Mouse (Mus musculus) forebrain, embryonic 15.5 days (tissue): ENCODE measurements around the gene Gm11146. TPM values are rescaled to one million over a fixed set of nuclear protein-coding genes. Genes with fewer than 3 reads are reported as not detected.
A peak's percentile ranks its signal among the peaks of the same experiment; 100 is the strongest.

Experiments
- ATAC-seq: fragments of 200-750 bp; cut with Nextera tagmentation; replicated peaks from 2 replicates; pipeline ENCODE4 v1.8.0; 2017; ENCODE audit warnings: mild to moderate bottlenecking, moderate TSS enrichment, moderate library complexity
- H3K27ac ChIP-seq: fragments of 300-500 bp; sonication (generic); replicated peaks from 2 replicates; pipeline ENCODE4 v1.5.1; 2015; ENCODE audit warnings: mild to moderate bottlenecking, inconsistent platforms
- H3K27me3 ChIP-seq: fragments of 300-500 bp; sonication (generic); 2 replicates; pipeline ENCODE4 v1.6.1; 2015; ENCODE audit warnings: inconsistent platforms
- H3K36me3 ChIP-seq: fragments of 300-500 bp; sonication (generic); 2 replicates; pipeline ENCODE4 v1.6.1; 2015; ENCODE audit warnings: mild to moderate bottlenecking, inconsistent platforms
- H3K4me1 ChIP-seq: fragments of 300-500 bp; sonication (generic); 2 replicates; pipeline ENCODE4 v1.6.1; 2015; ENCODE audit warnings: inconsistent platforms
- H3K4me2 ChIP-seq: fragments of 300-500 bp; sonication (generic); replicated peaks from 2 replicates; pipeline ENCODE4 v1.6.1; 2015; ENCODE audit warnings: mild to moderate bottlenecking, inconsistent platforms
- H3K4me3 ChIP-seq: fragments of 300-500 bp; sonication (generic); 2 replicates; pipeline ENCODE4 v1.5.1; 2015; ENCODE audit warnings: mild to moderate bottlenecking, inconsistent platforms
- H3K9ac ChIP-seq: fragments of 300-500 bp; sonication (generic); replicated peaks from 2 replicates; pipeline ENCODE4 v1.6.1; 2015; ENCODE audit warnings: mild to moderate bottlenecking, inconsistent platforms
- H3K9me3 ChIP-seq: fragments of 300-500 bp; sonication (generic); 2 replicates; pipeline ENCODE4 v1.6.1; 2016; ENCODE audit warnings: inconsistent platforms
- WGBS: fragments of 180-500 bp; shearing (Covaris S2); methylation state at CpG from one replicate; pipeline ENCODE4 v1.1.7; 2015; ENCODE audit warnings: mixed read lengths; 5-methylcytosine and 5-hydroxymethylcytosine counted together
- polyA plus RNA-seq: library from polyadenylated mRNA; unstranded; fragments of >200 nt; fragmentation: Nextera tagmentation; extraction: Ambion mirVana; gene quantifications from 2 replicates; pipeline ENCODE4 v1.2.1, GENCODE M21; 2015

Gene Gm11146
- polyA plus RNA-seq, 1 experiment from 2014 or later = not detected

DNA sequence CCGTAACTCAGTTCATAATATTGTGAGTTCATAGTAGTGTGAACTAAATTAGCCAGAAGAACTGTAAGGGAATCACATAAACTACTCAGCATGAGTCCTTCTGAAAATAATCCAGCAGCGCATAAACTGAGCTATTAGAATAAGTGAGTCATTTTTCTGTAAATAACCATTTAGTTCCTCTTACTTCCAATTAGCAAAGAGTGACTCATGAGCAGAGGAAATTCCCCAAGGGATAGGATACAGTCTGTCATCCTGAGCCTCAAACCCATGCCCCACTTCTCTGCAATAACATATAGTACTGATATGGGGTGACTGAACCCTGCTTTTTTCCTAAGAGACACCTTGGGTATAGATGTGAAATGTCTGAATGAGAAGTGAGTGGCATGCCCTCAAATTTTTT is 687 bp upstream of the Gm11146 start:
- H3K9me3 ChIP-seq = no peaks in the 10 kb centered on the region

DNA sequence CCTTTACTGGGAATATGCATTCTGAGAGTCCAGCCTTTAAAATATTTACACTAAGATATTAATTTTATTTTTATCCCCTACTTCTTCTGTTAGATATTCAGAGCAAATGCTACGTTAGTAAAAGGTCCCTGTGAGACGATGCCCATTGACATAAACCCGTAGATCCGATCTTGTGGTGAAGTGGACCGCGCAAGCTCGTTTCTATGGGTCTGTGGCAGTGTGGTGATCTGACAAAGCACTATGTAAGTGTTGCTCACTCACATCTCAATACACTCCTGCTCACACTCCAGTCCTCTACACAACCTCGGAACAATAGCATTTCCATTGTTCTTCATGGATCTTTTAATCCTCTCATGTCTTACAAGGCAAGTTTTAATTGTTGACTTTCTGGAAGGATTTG is 3.1 kb downstream of the Gm11146 start:
- ATAC-seq = no peak
- Histone ChIP-seq H3K4me3 (peak overlapping the region; percentile 25), H3K9ac (no peak overlapping the region)

More for the DNA sequence above, 687 bp upstream of the Gm11146 start:
- no peak overlapping the region for H3K9ac ChIP-seq
- no peak for ATAC-seq
- H3K27me3 ChIP-seq = no peaks in the 10 kb centered on the region
- no peak overlapping the region for H3K27ac ChIP-seq
- 52% methylated on average over 2 of the region's 2 CpGs for WGBS
- no peak overlapping the region for H3K4me3 ChIP-seq
- peaks cover 19% of the 10 kb centered on the region for H3K4me1 ChIP-seq
- peaks cover 9% of the 10 kb centered on the region; the same call in 1 of the 2 replicates for H3K36me3 ChIP-seq
- H3K4me2 ChIP-seq = no peak overlapping the region

GRCm38 (mm10) chr16:77596556-77596955 is 5.3 kb downstream of the Gm11146 start:
- Histone ChIP-seq H3K9me3 (no peaks in the 10 kb centered on the region), H3K27me3 (no peaks in the 10 kb centered on the region), H3K4me3 (peak overlapping the region; percentile 47), H3K4me1 (peaks cover 27% of the 10 kb centered on the region), H3K27ac (peak overlapping the region; percentile 92), H3K4me2 (peak overlapping the region; percentile 49), H3K9ac (peak overlapping the region; percentile 68), H3K36me3 (peaks cover 4% of the 10 kb centered on the region; the same call in 1 of the 2 replicates)
- 0 out of 2 replicates have a peak, but pooled peaks have one; percentile 7 for ATAC-seq
- 21% methylated on average over 5 of the region's 5 CpGs for WGBS

More for the DNA sequence above, 3.1 kb downstream of the Gm11146 start:
- Histone ChIP-seq H3K4me1 (peaks cover 23% of the 10 kb centered on the region), H3K4me2 (peak overlapping the region; percentile 36), H3K27me3 (no peaks in the 10 kb centered on the region), H3K36me3 (peaks cover 4% of the 10 kb centered on the region; the same call in 1 of the 2 replicates), H3K9me3 (no peaks in the 10 kb centered on the region), H3K27ac (peak overlapping the region; percentile 59; the same call in 1 of the 2 replicates)
- WGBS = 68% methylated on average over 8 of the region's 8 CpGs

GRCm38 (mm10) chr16:77595661-77596060 is 6.2 kb downstream of the Gm11146 start:
- Histone ChIP-seq H3K36me3 (peaks cover 4% of the 10 kb centered on the region; the same call in 1 of the 2 replicates), H3K9me3 (no peaks in the 10 kb centered on the region), H3K4me1 (peaks cover 27% of the 10 kb centered on the region), H3K9ac (peak overlapping the region; percentile 53), H3K27ac (peak overlapping the region; percentile 97), H3K4me3 (peak overlapping the region; percentile 43), H3K27me3 (no peaks in the 10 kb centered on the region), H3K4me2 (peak overlapping the region; percentile 50)
- no peak for ATAC-seq
- 42% methylated on average over 7 of the region's 7 CpGs for WGBS

- no peaks in the 10 kb centered on the region for H3K27me3 ChIP-seq
- peak overlapping the region; percentile 43 for H3K4me3 ChIP-seq
- peak overlapping the region; percentile 97 for H3K27ac ChIP-seq
- no peaks in the 10 kb centered on the region for H3K9me3 ChIP-seq
- H3K4me2 ChIP-seq = peak overlapping the region; percentile 50
- H3K36me3 ChIP-seq = peaks cover 4% of the 10 kb centered on the region; the same call in 1 of the 2 replicates
- peak; percentile 74 for ATAC-seq
- peaks cover 27% of the 10 kb centered on the region for H3K4me1 ChIP-seq
- 16% methylated on average over 13 of the region's 13 CpGs for WGBS
- peak overlapping the region; percentile 53 for H3K9ac ChIP-seq
Measured at GRCm38 (mm10) chr16:77594553-77594952, 7.3 kb downstream of the Gm11146 start.

DNA sequence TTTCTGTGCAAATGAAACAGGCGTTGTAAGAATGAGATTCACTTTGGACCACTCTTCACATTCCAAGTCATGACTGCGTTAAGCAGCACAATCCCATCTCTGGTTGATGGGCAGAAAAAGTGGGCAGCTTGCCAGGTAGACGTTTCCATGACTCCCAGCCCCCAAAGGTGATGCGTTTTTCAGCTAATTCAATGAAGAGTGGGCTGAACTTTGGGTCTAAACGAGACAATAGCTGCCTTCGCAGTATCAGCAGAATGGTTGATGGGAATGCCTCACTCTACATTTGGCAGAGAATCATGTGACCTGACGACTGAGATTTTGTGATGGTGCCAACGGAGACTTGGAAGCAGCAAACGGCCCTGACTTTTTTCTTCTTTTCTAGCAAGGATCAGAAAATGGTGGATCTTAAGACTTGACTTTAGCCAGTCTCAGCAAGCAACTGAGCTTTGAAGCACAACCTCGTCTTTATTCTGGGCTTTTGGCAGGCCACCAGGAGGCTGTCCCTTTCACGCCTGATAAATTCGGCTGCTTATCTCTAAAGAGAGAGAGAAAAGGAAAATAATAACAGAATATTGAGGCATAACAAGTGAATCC is 8.0 kb downstream of the Gm11146 start:
- H3K27me3 ChIP-seq = no peaks in the 10 kb centered on the region
- peak; percentile 88 for ATAC-seq
- peak overlapping the region; percentile 97 for H3K27ac ChIP-seq
- H3K9me3 ChIP-seq = no peaks in the 10 kb centered on the region
- 3% methylated on average over 12 of the region's 12 CpGs for WGBS
- peak overlapping the region; percentile 58 for H3K9ac ChIP-seq
- H3K4me3 ChIP-seq = peak overlapping the region; percentile 43
- H3K36me3 ChIP-seq = peaks cover under 1% of the 10 kb centered on the region; the same call in 1 of the 2 replicates
- H3K4me1 ChIP-seq = peaks cover 26% of the 10 kb centered on the region
- H3K4me2 ChIP-seq = peak overlapping the region; percentile 50

GRCm38 (mm10) chr16:77592986-77593385 is 8.9 kb downstream of the Gm11146 start:
- Histone ChIP-seq H3K4me3 (peak overlapping the region; percentile 43; the same call in 1 of the 2 replicates), H3K27me3 (no peaks in the 10 kb centered on the region), H3K9ac (0 out of 2 replicates have a peak overlapping the region, but pooled peaks have one; percentile 8), H3K36me3 (no peaks in the 10 kb centered on the region), H3K27ac (peak overlapping the region; percentile 97), H3K9me3 (no peaks in the 10 kb centered on the region), H3K4me2 (peak overlapping the region; percentile 50), H3K4me1 (peaks cover 24% of the 10 kb centered on the region)
- whole genome bisulfite sequencing = 16% methylated on average over 3 of the region's 3 CpGs
- ATAC-seq = peak; percentile 31; the same call in 1 of the 2 replicates

DNA sequence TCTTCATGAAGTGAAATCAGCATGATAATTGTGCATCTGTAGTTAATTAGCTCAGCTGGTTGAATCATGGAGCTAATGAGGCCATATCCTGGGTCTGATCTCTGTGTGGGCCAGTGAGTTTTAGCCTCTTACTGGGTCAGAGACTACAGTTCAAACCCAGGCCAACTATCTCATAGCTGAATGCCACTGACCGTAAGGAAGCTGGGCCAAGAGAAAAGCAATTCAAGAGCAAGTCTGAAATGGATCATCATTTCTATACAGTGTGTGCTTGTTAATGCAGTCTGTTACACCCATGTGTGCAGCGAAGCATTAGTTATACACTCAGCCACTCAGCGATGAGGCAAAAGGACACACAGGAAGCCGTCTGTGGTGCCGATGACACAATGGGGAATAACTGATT is 28.9 kb downstream of the Gm11146 start:
- 26% methylated on average over 5 of the region's 5 CpGs for WGBS
- H3K27ac ChIP-seq = peak overlapping the region; percentile 67

GRCm38 (mm10) chr16:77569457-77569856 is 32.4 kb downstream of the Gm11146 start:
- Histone ChIP-seq H3K9ac (no peak overlapping the region), H3K4me3 (no peak overlapping the region), H3K36me3 (no peaks in the 10 kb centered on the region), H3K27ac (0 out of 2 replicates have a peak overlapping the region, but pooled peaks have one; percentile 21), H3K4me2 (no peak overlapping the region), H3K9me3 (no peaks in the 10 kb centered on the region), H3K27me3 (no peaks in the 10 kb centered on the region), H3K4me1 (peaks cover 17% of the 10 kb centered on the region)
- ATAC-seq = no peak
- WGBS = 83% methylated on average over 8 of the region's 8 CpGs

More for the DNA sequence above, 28.9 kb downstream of the Gm11146 start:
- no peaks in the 10 kb centered on the region for H3K27me3 ChIP-seq
- H3K4me1 ChIP-seq = peaks cover 17% of the 10 kb centered on the region
- H3K4me2 ChIP-seq = no peak overlapping the region
- no peaks in the 10 kb centered on the region for H3K36me3 ChIP-seq
- ATAC-seq = peak; percentile 75
- H3K9me3 ChIP-seq = no peaks in the 10 kb centered on the region
- H3K4me3 ChIP-seq = no peak overlapping the region
- H3K9ac ChIP-seq = no peak overlapping the region

DNA sequence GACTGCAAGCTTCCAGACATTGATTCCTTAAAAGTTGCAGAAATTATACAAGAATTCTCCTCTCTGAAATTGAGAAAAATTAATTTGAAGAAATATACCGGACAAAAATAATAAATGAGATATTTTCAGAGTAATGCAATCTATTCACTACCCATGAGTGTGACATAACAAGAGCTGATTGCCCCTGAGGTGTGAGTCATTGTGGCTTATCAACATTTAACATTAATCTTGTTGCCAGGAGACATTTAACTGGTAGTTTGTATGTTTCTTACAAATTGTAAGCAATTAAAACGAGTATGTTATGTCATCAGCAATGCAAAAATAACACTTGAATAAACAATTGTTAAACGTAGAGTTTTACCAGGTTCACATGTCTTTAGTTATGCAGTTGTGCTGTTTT is 33.5 kb downstream of the Gm11146 start:
- no peaks in the 10 kb centered on the region for H3K9me3 ChIP-seq
- WGBS = 72% methylated on average over 3 of the region's 3 CpGs
- H3K4me2 ChIP-seq = no peak overlapping the region

DNA sequence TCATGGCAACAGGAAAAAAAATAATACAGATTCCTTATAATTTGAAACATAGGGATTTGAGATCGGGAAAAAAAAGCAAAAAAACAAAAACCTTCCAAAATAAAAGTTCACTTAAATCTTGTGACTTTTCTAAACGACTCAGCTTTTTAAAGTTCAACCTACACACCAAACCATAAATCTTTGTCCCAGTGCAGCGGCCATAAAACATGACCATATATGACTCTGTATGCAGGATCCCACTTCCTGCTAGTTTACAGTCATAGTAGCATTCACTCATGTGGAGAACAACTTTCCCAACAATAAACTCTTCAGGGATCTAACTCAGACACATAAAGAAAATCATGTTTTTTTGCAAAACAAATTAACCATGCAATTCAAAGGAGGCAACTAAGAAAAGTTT is 39.0 kb downstream of the Gm11146 start:
- ATAC-seq = no peak
- no peaks in the 10 kb centered on the region for H3K4me1 ChIP-seq
- H3K27me3 ChIP-seq = no peaks in the 10 kb centered on the region
- H3K36me3 ChIP-seq = no peaks in the 10 kb centered on the region
- no peak overlapping the region for H3K9ac ChIP-seq
- 93% methylated on average over 3 of the region's 3 CpGs for WGBS
- H3K4me3 ChIP-seq = no peak overlapping the region
- no peaks in the 10 kb centered on the region for H3K9me3 ChIP-seq
- no peak overlapping the region for H3K27ac ChIP-seq
- no peak overlapping the region for H3K4me2 ChIP-seq

More for the DNA sequence above, 33.5 kb downstream of the Gm11146 start:
- Histone ChIP-seq H3K36me3 (no peaks in the 10 kb centered on the region), H3K4me1 (peaks cover 17% of the 10 kb centered on the region), H3K9ac (no peak overlapping the region), H3K27me3 (no peaks in the 10 kb centered on the region), H3K27ac (no peak overlapping the region), H3K4me3 (no peak overlapping the region)
- ATAC-seq = no peak

- no peaks in the 10 kb centered on the region for H3K9me3 ChIP-seq
- 0 out of 2 replicates have a peak overlapping the region, but pooled peaks have one; percentile 8 for H3K27ac ChIP-seq
- H3K9ac ChIP-seq = no peak overlapping the region
- H3K36me3 ChIP-seq = peaks cover 7% of the 10 kb centered on the region
- peaks cover 3% of the 10 kb centered on the region; the same call in 1 of the 2 replicates for H3K4me1 ChIP-seq
- no peak overlapping the region for H3K4me3 ChIP-seq
- no peaks in the 10 kb centered on the region for H3K27me3 ChIP-seq
- no peak for ATAC-seq
- WGBS = 79% methylated on average over 10 of the region's 10 CpGs
- H3K4me2 ChIP-seq = no peak overlapping the region
Measured at GRCm38 (mm10) chr16:77556446-77557105, 45.3 kb downstream of the Gm11146 start.
